Mouse (Mus musculus): Measurements from ENCODE around the gene Hcfc2.

GRCm38 (mm10) chr10:82741354-82741753, 45.4 kb downstream of the Hcfc2 start:
- TF ChIP-seq CTCF (IDR thresholded peaks at IDR 0.05; ENCODE audit: extremely low read depth, insufficient read depth, insufficient read length, insufficient replicate concordance) (no peak), POLR2A (IDR thresholded peaks at IDR 0.05; ENCODE audit: low read depth, low read length) (no peak)
